Mouse (Mus musculus) heart, postnatal 14 days (tissue): ENCODE data around the gene Epha1. TPM values are rescaled to one million over a fixed set of nuclear protein-coding genes. Genes with fewer than 3 reads are reported as not detected.
A peak's percentile ranks its signal among the peaks of the same experiment; 100 is the strongest.

Experiments
- DNase-seq, 2 experiments: peaks; one replicate each; pipeline ENCODE4 v3.0.0; 2021 to 2022
- intact Hi-C: fragments of 180-260 bp; cut with DNase I; formaldehyde crosslinking; loops from one replicate; pipeline ENCODE4 v1.15.1; 2025
- total RNA-seq, 2 experiments: library from RNA; stranded (reverse); gene quantifications; 2 replicates each; pipeline ENCODE4 v1.2.3; 2021

Gene Epha1
- total RNA-seq, 2 experiments from 2014 or later, result 0.51 to 0.67 TPM

DNA sequence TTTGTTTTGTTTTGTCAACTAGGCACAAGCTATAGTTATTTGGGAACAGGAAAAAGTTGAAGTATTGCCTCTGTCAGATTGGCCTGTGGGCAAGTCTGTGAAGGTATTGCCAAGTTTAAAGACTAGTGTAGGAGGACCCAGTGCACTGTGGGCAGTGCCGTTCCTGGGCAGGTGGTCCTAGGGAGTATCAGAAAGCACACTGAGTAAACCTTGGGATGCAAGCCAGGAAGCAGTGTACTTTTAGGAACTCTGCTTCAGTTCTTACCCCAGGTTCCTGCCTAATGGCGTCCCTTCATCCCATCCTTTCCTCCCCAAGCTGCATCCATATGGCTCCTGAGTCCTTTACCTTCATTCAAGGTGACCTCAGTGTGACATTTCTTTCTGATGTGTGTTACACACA lies 2.1 kb upstream of the Epha1 start:
- DNase-seq, result peak in 1 of 2 experiments; percentile 7
- intact Hi-C loops, result loop anchor here (2.0 to 5.0 kb wide), 2 partner anchors 24 to 57 kb away; partner anchors contain the start of gene Tas2r126

DNA sequence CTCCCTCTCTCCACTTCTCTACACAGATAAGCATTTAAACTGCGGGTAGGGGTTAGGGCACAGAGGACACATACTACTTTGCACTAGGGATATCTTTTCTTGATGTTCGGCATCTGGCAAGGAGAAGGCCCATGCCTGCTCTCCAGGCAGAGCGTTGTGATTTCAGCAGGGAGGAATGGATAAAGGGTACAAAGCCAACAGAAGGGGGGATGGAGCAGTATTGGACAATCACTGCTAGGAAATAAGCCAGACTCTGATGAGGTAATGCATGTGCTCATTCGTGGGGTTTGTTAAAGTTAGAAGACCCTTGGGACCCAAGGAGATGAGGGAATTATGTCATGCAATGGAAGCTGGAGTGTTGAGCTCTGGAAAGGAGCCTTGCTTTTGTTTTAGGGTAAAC lies 1.6 kb upstream of the Epha1 start:
- intact Hi-C loops, result loop anchor here (2.0 to 5.0 kb wide), 3 partner anchors 24 to 107 kb away; partner anchors contain the start of gene Tas2r126

DNA sequence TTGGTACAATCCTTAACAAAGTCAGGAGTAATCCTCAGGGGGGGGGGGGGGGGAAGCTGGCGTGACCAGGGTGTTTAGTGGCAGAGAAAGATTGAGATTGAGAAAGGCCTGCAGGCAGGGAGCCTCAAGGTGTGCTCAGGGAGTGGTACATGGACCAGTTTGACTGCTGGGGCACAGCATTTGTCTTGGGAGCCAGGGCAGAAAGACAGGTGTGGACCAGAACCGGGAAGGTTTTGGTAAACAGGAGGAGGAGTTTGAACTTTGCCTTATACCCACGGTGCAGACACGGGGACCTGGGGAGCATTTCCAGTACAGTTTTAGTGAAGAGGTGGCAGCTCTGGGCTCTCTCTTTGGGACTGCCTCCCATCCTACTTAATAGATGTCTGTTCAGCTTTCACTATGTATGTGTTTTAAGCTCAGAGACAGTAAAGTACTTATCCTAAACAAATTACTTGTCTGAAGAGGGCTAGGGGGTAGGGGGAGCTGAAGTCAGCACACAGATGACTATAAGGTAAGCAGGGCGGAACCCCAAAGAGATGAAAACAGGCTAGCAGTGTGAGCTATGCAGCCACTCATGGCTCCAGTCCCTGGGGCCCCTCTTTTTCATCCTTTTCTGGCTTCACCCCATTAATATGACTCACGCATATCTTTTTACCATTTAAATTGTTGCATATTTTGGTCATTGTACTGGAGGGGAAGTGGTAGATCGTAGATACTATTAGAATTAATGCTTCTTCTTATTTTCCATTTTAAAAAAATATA lies 782 bp upstream of the Epha1 start:
- intact Hi-C loops, result loop anchor here (2.0 to 5.0 kb wide), 2 partner anchors 23 to 107 kb away; no protein-coding TSS in a partner anchor

More for the DNA sequence above, 1.6 kb upstream of the Epha1 start:
- peak; percentile 25 to 53 for DNase-seq

DNA sequence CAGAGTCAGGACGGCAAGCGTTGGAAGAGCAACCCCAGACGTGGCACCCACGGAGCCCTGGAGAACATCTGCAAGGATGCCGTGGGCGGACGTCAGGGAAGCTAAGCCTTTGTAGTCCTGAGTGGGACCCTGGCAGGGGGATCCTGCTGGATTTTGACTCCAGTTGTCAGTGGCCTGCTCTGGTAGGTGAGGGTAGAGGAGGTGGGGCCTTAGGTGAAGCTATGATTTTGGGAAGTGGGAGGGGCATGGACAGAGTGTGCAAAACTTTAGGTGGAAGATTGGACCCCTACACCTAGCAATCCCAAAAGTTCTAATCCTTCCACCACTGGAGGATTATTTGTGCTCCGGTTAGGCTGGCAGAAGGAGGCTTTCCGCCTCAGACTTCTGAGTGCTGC lies 650 bp downstream of the Epha1 start:
- DNase-seq, result no peak
- intact Hi-C loops, result loop anchor here (5.0 kb wide), 1 partner anchor 105 kb away; no protein-coding TSS in a partner anchor

More for the DNA sequence above, 782 bp upstream of the Epha1 start:
- no peak for DNase-seq

DNA sequence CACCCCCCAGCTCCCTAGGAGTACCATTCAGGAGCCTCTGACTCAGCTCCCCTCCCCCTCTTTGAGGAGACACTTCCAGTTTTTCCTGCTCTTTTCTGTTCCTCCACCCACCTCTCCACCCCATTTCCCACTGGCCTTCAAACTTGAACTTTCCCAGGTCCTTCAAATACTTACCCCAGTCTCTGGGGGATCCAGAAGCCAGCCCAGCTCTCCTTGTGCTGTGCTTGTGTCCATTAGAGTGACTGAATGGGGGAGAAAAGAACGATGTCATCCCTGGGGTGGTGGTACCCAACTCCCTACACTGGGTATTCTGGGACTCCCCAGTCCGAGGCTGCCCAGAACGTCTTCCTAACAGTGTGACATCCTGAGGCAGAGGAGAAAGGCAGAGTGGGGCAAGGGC lies 1.1 kb downstream of the Epha1 start:
- intact Hi-C loops, result loop anchor here (5.0 kb wide), 1 partner anchor 105 kb away; no protein-coding TSS in a partner anchor
- peak in 1 of 2 experiments; percentile 7 for DNase-seq

DNA sequence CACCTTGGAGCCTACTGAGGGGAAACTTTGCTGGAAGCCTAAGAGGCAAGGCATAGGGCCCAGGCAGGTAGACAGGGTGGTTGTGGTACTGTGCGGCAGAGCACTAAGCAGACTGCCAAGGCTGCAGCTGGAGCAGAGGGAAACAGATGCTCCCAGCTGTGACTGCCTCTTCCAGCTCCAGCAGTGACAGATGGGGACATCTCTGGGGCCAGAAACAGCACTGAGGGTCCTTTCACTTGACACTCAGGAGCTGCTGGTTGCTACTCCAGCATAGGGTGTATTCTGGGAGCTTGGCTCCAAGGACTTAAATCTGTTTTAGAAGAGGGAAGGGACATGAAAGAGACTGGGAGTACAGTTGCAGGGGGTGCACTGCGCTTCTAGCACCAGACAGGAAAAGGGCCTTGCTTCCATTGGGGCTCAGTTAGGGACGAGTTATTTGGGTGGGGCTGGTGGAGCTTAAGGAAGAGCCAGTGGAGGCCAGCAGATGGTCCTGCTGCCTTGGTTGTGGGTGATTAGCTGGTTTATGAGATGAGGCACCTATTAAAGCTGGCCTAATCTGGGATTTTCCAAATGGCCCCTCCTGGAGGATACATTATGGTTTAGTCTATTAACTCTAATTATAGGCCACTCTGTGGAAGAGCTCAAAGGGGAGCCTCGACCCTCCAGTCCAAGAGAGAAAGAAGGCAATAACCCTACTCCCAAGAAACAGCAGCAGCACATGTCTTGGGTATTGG lies 2.3 kb downstream of the Epha1 start:
- peak; percentile 63 to 64 for DNase-seq

DNA sequence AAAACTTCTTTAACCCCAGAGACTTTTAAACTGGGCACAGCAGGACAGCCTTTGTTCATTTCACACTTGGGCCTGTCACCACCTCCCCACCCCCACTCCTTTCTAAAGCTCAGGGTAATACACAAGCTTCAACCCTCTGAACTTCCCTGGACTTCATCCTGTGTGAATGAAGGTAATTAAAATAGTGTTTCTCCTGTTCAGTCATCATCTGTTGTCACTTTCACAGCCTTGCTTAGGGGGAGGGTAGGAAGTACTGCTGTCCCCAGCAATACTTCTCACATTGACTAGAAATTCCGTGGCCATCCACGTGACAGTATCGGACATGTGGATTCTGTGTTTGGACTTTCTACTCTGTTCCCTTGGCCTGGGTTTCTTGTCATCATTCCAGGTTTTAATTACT lies 3.2 kb downstream of the Epha1 start:
- intact Hi-C loops, result loop anchor here (2.0 to 5.0 kb wide), 2 partner anchors 13 to 103 kb away; no protein-coding TSS in a partner anchor
- peak in 1 of 2 experiments; percentile 19 for DNase-seq

More for the DNA sequence above, 2.3 kb downstream of the Epha1 start:
- intact Hi-C loops, result loop anchor here (2.0 to 5.0 kb wide), 2 partner anchors 14 to 103 kb away; no protein-coding TSS in a partner anchor

DNA sequence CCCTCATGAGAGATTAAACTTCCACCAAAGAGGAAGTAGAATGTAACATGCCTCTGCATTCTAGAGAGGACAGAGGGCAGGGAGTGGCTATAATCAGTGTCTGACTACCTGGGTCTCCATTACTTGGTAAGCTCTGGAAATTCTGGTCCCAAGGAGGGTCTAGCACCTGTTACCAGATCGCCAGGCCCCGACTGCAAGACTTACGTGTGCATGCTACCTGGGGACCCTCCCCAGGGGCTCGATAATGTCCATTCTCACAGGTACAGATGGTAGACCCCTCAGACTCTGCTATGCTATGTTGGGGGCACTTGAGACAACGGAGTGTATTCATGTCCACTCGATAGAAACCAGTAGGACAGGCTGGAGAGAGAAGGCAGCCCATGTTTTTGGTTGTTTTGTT lies 7.9 kb downstream of the Epha1 start:
- DNase-seq, result no peak
- intact Hi-C loops, result no loop called here

DNA sequence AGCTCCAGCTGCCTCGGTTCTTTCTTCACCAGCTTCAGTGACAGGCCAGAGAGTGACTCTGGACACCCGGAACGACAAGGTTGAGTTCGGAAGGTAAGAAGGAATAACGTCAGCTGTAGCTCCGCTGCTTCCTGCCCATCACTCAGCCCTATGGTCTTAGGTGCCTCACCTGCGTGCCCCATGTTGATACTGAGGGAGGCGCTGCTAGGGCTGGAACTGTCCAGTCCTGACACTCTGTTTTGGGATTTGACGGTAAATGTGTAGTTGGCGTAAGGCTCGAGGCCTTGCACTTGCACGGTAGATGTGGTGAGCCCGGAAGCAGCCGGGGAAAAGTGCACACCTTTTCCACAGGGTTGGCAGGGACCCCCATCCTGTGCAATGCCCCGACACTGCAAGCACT lies 8.5 kb downstream of the Epha1 start:
- intact Hi-C loops, result no loop called here
- no peak for DNase-seq

DNA sequence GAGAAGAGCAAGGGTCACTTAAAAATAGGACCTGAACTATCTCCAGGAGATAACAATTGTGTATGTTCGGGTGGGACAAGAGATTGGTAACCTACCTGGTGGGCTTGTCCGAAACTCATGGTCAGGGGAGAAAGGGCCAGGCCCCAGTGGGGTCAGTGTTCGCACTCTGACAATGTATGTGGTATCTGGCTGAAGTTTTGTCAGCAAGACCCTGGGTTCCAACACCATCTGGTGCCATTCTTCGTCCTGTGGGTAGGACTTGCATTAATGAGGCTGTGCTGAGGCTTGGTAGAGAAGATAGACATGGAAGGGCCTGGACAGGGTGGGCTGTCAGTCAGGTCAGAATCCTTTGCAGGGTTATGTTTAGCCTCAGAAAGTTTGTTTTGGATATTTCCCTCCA lies 9.0 kb downstream of the Epha1 start:
- DNase-seq, result no peak
- intact Hi-C loops, result no loop called here

DNA sequence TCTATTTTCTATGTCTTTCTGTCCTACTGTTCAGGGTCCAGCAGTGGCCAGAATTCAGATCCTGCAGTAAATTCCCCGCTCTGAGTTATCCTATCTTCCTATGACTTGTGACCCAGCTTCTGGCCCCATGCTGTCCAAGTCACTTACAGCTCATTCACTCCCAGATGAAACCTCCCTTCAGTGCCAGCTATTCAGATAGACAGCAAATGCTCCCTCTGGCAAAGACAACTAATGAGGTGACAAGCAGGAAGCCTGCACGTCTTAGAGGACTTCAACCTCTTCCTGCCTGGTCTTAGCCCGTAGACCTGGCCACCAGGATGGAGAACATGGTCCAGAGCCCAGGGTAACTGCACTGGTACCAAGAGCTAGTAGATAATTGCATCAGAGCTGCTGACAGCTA lies 10.1 kb downstream of the Epha1 start:
- no peak for DNase-seq

DNA sequence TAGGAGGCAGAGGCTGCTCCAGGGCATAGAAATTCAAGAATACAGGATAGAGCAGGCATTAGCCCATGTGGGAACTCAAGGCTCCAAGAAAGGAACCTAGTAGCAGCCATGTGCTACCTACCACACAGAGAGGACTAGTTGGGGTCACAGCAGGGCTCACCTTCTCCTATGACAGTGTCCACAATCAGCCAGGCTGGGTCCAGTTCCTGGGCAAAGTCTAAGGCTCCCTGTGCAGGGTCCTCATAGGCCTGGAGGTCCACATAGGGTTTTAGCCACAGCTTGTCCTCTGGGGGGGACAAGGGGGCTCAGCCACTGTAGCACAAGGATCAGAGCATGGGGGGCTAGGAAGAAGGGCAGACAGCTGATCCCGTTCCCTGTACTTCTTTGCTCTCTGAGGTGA lies 10.6 kb downstream of the Epha1 start:
- DNase-seq, result no peak
- intact Hi-C loops, result no loop called here

More for the DNA sequence above, 10.1 kb downstream of the Epha1 start:
- intact Hi-C loops, result no loop called here

DNA sequence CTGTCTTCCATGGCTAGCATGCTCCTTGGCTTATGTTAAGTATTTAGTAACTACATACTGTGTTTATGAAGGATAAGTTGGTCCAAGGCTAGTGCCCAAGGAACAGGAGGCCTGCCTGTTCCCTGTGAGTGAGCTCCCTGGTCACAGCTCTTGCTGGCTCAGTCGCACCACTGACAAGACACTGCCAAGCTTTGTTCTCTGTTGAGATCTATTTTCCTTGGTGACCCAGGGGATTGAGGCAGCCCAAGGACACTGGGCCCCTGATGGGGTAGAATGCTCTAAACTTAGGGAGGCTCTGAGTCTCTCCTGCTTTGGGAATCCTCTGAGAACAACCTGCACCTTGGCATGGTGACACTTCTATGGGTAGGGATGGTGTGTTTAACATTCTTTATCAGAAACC lies 11.0 kb downstream of the Epha1 start:
- intact Hi-C loops, result no loop called here
- peak in 1 of 2 experiments; percentile 17 for DNase-seq

DNA sequence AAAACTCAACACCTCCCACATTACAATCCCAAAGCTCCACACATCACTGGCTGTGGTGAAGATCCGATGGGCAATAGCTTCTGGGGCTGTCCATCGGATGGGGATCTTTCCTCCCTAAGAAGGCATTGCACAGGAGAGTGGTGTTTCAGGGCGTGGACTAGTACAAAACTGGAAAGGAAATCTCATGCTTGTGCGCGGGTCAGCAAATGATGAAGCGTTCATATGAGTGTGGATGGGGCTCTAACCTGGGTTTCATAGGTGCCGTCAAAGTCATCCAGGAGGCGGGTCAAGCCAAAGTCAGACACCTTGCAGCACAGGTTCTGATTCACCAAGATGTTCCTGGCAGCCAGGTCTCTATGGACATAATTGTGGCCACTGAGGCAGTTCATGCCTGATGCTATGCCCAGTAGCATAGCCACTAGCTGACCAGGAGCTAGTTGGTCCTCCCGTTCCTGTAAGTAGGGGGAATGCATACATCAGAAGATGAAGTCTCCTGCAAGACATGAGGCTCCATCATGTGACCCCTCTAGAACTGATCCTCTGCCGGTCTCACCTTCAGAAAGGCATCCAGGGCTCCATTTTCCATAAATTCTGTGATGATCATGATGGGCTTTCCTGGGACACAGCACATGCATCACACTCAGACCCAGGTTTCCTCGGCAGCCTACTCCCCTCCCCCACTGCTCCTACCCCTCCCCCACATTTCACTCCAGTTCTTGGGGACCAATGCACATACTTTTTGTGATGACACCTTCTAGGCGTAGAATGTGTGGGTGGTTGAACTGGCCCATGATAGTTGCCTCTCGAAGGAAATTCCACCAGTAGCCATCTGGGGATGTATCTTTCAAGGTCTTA lies 11.8 kb downstream of the Epha1 start:
- DNase-seq, result no peak
- intact Hi-C loops, result no loop called here

DNA sequence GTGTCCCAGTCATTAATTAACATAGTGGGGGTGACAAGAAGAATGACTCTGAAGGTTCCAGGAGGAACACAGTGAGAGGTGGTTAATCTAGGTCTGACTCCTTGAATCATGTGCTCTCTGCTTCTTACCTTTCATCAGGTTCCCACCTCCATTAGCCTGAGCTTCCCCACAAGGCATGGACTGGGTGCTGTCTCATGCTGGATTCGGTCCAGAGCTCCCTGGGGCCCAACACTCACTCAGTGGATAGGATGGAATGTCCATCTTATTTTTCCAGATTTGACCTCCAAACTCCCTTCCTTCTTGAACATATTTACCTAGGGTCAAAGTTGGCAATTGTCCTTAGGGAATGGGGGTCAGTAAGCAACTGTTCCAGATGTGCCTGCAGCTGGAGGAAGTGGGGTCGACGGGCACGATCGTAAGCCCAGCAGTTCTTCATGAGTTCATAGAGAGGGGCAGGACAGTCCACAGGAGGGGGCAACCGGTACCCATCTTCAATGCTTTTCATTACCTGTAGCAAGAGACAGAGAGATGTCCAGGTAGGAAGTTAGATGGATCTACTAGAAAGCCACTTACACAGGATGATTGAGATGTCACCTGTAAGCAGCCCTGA lies 12.7 kb downstream of the Epha1 start:
- DNase-seq, result no peak
- intact Hi-C loops, result no loop called here

DNA sequence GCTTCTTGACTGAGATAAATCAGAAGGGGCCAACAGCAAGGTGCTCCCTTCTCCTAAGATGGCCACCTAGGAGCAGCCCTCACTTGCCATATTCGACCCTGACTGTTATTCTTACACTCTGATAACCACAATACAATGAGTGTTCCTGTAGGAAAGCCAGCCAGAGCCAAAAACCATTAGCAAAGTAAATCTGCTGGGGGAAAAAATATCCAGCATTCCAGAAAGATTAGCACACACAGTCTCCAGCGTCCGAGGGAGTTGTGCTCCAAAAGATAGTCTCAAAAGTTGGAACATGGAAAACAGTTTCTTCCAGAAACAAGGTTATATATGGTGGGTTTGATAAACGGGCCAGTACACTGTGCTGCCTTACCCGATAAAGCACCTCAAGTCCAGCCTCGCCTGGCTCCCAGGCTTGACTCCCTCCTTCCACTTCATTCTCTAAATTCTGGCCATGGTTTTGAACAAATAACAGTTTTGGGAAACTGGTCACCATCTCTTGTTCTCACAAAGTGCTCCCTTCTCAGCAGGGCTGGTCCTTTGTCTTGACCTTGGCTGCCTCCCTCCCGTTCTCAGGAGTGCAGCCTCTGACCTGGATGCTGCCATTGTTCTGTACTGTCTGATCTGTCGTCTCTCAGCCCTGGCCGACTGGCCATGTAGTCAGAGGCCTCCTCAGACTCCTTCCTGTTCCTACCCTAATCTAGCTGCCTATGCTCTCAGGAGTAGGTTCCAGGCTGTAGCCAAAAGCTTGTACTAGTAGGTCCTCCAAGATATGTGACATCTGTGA lies 13.5 kb downstream of the Epha1 start:
- peak in 1 of 2 experiments; percentile 24 for DNase-seq
- intact Hi-C loops, result no loop called here

DNA sequence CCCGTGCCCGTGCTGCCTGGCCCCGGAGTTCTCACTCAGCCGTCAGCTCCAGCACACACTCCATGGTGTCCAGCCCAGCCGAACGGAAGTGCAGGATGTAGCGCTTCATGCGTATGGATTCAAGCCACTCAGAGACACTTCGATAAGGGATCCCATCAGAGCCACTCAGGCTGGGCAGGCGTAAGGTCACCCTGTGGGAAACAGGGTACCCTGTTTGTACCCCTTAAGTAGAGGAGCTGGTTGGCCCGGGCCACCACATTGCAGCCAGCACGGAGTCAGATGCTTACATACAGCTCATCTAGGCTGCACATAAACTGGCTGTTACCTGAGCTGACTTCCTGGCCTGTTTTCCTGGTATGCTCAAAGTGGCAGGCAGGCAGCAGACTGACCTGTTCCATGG lies 14.2 kb downstream of the Epha1 start:
- peak in 1 of 2 experiments; percentile 19 for DNase-seq

DNA sequence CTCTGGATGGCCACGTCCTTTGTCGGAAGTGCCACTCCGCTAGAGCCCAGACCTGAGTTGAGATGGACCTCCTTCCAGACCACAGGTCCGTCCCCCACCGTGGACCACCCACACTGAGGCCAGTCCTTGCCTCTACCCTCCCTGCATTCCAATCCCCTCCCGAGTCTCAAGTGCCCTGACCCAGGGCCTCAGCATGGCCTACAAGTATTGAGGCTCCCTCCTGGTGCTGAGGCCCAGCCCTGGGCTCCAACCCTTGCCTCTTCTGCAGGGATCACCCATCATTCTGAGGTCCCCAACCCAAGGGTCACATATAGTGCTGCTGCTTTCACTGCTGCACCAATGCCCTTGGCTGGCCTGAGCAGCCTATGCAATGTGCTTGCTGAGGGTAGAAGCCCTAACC lies 15.2 kb downstream of the Epha1 start:
- peak in 1 of 2 experiments; percentile 4 for DNase-seq
- intact Hi-C loops, result loop anchor here (2.0 kb wide), 1 partner anchor 13 kb away; no protein-coding TSS in a partner anchor

More for the DNA sequence above, 14.2 kb downstream of the Epha1 start:
- intact Hi-C loops, result no loop called here

DNA sequence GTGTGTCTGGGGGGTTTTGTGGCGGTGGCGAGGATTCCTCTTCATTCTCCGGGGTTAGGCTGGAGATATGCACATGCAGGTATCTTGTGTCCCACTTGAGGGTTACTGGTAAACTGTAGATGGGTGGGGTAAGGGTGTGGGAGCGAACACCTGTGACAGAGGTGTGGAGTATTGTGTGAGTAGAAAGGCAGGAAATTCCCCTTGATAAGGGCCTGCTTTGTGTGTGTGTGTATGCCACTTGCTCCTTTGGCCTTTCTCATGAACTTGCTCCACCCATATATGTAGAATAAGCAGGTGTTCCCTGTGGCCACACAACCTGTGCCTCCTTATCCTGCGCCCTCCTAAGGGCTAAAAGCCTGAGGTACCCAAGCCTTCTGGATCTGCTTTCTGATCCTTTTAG lies 16.2 kb downstream of the Epha1 start:
- no peak for DNase-seq
- intact Hi-C loops, result loop anchor here (2.0 kb wide), 1 partner anchor 14 kb away; no protein-coding TSS in a partner anchor
